Mouse (Mus musculus): ENCODE data around the gene Ndfip2. TPM values are rescaled to one million over a fixed set of nuclear protein-coding genes. Genes with fewer than 3 reads are reported as not detected.
A peak's percentile ranks its signal among the peaks of the same experiment; 100 is the strongest.

The Ndfip2 gene
- 56.7 and 67.3 TPM in 2 replicates for polyA plus RNA-seq (2014; fragmentation: Nextera tagmentation; extraction: Ambion mirVana)

GRCm38 (mm10) chr14:105258379-105259034 lies at the start of gene Ndfip2:
Gene Ndfip2 (plus strand): TSS chr14:105258573.
- Histone ChIP-seq H3K36me3 (ENCODE audit: control insufficient read depth, insufficient read depth, low read length) (no peaks in the 10 kb centered on the region), H3K9me3 (ENCODE audit: control insufficient read depth, low read length) (no peaks in the 10 kb centered on the region), H3K4me2 (replicated peaks; ENCODE audit: low read depth, low read length) (peak within 1 kb of the TSS; percentile 41), H3K9ac (ENCODE audit: low read depth, low read length) (peak within 1 kb of the TSS; percentile 85), H3K27ac (ENCODE audit: low read depth, low read length) (peak within 1 kb of the TSS; percentile 89), H3K4me3 (ENCODE audit: low read length) (peak within 1 kb of the TSS; percentile 57), H3K4me1 (ENCODE audit: control insufficient read depth, insufficient read depth, low read length) (0 out of 2 replicates have a peak, but pooled peaks cover 3% of the 10 kb centered on the region), H3K27me3 (ENCODE audit: control insufficient read depth, insufficient read depth, low read length) (no peaks in the 10 kb centered on the region)
- WGBS = under 1% methylated on average over 65 of the region's 70 CpGs
- ATAC-seq (ENCODE audit: low FRiP score, low TSS enrichment) = peak; percentile 97

DNA sequence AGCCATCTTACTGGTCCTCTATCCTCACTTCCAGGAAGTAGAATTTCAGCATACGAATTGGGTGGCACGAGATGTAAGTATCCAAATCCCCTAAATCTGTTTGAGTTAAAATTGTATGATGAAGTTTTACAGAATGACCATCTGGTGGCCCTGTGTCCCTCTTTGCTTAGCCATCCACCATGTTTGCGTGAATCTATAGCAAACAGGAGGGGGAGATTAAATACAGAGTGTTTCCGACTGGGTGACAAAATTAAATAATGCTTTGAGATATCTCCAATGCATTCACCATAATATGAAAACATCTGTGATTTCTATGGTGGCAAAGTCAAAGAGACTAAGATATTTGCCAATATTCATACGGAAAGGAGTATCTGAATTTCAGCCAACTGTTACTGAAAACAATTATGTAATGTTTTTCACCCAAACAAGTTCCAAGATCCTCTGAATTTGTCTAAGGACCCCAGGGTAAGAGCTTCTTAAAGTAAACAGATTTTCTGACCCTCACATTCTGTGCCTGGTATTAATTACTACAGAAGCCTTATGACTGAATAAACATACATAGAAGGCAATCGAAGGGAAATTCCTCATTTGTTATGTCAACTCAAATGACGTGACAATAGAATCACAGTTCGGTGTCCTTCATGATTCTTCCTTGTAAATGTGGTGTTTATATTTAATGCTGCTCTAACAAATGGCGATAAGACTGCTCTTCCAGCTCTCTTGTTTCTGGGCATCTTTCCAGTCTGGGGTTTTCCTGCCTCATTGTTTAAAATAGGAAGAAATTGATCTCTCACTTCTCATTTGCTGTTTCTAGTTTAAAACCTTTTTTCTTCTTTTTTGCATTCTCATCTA lies 38.6 kb upstream of the Ndfip2 start:
- H3K9me3 ChIP-seq (ENCODE audit: control insufficient read depth, low read length) = no peaks in the 10 kb centered on the region
- H3K27me3 ChIP-seq (ENCODE audit: control insufficient read depth, insufficient read depth, low read length) = no peaks in the 10 kb centered on the region
- H3K27ac ChIP-seq (ENCODE audit: low read depth, low read length) = no peak overlapping the region
- no peak overlapping the region for H3K4me3 ChIP-seq (ENCODE audit: low read length)
- no peak overlapping the region for H3K4me2 ChIP-seq (replicated peaks; ENCODE audit: low read depth, low read length)
- WGBS = 71% methylated on average over 9 of the region's 9 CpGs
- no peaks in the 10 kb centered on the region for H3K36me3 ChIP-seq (ENCODE audit: control insufficient read depth, insufficient read depth, low read length)
- no peak overlapping the region for H3K9ac ChIP-seq (ENCODE audit: low read depth, low read length)
- no peak for ATAC-seq (ENCODE audit: low FRiP score, low TSS enrichment)
- H3K4me1 ChIP-seq (ENCODE audit: control insufficient read depth, insufficient read depth, low read length) = 0 out of 2 replicates have a peak, but pooled peaks cover 4% of the 10 kb centered on the region

- H3K9me3 ChIP-seq (ENCODE audit: control insufficient read depth, low read length) = no peaks in the 10 kb centered on the region
- H3K9ac ChIP-seq (ENCODE audit: low read depth, low read length) = no peak overlapping the region
- ATAC-seq (ENCODE audit: low FRiP score, low TSS enrichment) = no peak
- no peaks in the 10 kb centered on the region for H3K27me3 ChIP-seq (ENCODE audit: control insufficient read depth, insufficient read depth, low read length)
- H3K27ac ChIP-seq (ENCODE audit: low read depth, low read length) = no peak overlapping the region
- no peak overlapping the region for H3K4me3 ChIP-seq (ENCODE audit: low read length)
- H3K4me2 ChIP-seq (replicated peaks; ENCODE audit: low read depth, low read length) = no peak overlapping the region
- 69% methylated on average over 4 of the region's 4 CpGs for WGBS
- H3K4me1 ChIP-seq (ENCODE audit: control insufficient read depth, insufficient read depth, low read length) = 0 out of 2 replicates have a peak, but pooled peaks cover 4% of the 10 kb centered on the region
- H3K36me3 ChIP-seq (ENCODE audit: control insufficient read depth, insufficient read depth, low read length) = no peaks in the 10 kb centered on the region
These were observed 36.1 kb upstream of the Ndfip2 start for GRCm38 (mm10) chr14:105222240-105222639.

GRCm38 (mm10) chr14:105225790-105226189 lies 32.6 kb upstream of the Ndfip2 start:
- H3K4me1 ChIP-seq (ENCODE audit: control insufficient read depth, insufficient read depth, low read length) = 0 out of 2 replicates have a peak, but pooled peaks cover under 1% of the 10 kb centered on the region
- no peak for ATAC-seq (ENCODE audit: low FRiP score, low TSS enrichment)
- H3K36me3 ChIP-seq (ENCODE audit: control insufficient read depth, insufficient read depth, low read length) = no peaks in the 10 kb centered on the region
- H3K27me3 ChIP-seq (ENCODE audit: control insufficient read depth, insufficient read depth, low read length) = no peaks in the 10 kb centered on the region
- H3K9ac ChIP-seq (ENCODE audit: low read depth, low read length) = no peak overlapping the region
- no peaks in the 10 kb centered on the region for H3K9me3 ChIP-seq (ENCODE audit: control insufficient read depth, low read length)
- no peak overlapping the region for H3K27ac ChIP-seq (ENCODE audit: low read depth, low read length)
- H3K4me3 ChIP-seq (ENCODE audit: low read length) = no peak overlapping the region
- 92% methylated on average over 4 of the region's 4 CpGs for WGBS
- no peak overlapping the region for H3K4me2 ChIP-seq (replicated peaks; ENCODE audit: low read depth, low read length)

DNA sequence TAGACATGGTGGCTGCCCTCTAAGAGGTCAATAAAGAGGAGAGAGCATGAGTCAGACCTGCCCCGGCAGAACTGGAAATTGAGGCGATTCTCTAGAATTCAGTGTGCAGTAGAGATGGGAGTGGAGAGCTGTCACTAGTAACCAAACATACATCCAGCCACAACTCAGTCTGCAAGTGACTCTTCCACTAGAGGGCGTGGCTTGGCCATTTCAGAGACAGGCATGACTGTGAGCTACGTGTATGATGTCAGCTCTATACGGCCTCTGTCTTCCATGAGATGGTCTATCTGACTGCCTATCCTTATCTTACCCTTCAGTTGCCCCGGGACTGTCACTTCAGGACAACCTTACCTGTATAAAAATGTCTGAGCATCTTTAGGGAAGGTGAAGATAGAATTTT lies 26.0 kb upstream of the Ndfip2 start:
- WGBS = 48% methylated on average over 6 of the region's 6 CpGs
- H3K4me3 ChIP-seq (ENCODE audit: low read length) = no peak overlapping the region
- no peak; the same call in 1 of the 2 replicates for ATAC-seq (ENCODE audit: low FRiP score, low TSS enrichment)
- H3K4me1 ChIP-seq (ENCODE audit: control insufficient read depth, insufficient read depth, low read length) = no peaks in the 10 kb centered on the region
- H3K9me3 ChIP-seq (ENCODE audit: control insufficient read depth, low read length) = no peaks in the 10 kb centered on the region
- no peaks in the 10 kb centered on the region for H3K27me3 ChIP-seq (ENCODE audit: control insufficient read depth, insufficient read depth, low read length)
- H3K4me2 ChIP-seq (replicated peaks; ENCODE audit: low read depth, low read length) = no peak overlapping the region
- no peaks in the 10 kb centered on the region for H3K36me3 ChIP-seq (ENCODE audit: control insufficient read depth, insufficient read depth, low read length)
- no peak overlapping the region for H3K9ac ChIP-seq (ENCODE audit: low read depth, low read length)
- H3K27ac ChIP-seq (ENCODE audit: low read depth, low read length) = no peak overlapping the region

DNA sequence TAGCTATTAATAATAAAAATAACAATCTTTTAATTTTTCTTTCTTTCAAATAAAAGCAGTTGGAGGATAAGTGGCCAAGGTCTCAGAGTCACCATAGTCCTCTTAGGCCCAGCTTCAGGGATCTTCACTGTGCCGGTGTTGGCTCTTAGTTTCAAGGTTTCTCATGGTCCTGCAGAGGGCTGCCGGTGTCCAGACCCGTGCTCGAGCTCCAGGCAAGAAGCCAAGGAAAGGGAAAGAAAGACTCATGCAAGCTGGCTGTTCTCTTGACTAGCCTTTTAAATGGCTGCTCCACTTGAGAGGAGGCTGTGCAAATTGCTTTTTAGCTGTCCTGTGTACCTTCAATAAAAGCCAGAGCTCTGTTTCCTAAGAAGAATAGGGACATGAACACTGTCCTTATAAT lies 21.8 kb upstream of the Ndfip2 start:
- H3K4me1 ChIP-seq (ENCODE audit: control insufficient read depth, insufficient read depth, low read length) = no peaks in the 10 kb centered on the region
- no peaks in the 10 kb centered on the region for H3K36me3 ChIP-seq (ENCODE audit: control insufficient read depth, insufficient read depth, low read length)
- H3K4me2 ChIP-seq (replicated peaks; ENCODE audit: low read depth, low read length) = no peak overlapping the region
- H3K27ac ChIP-seq (ENCODE audit: low read depth, low read length) = no peak overlapping the region
- no peak for ATAC-seq (ENCODE audit: low FRiP score, low TSS enrichment)
- H3K9me3 ChIP-seq (ENCODE audit: control insufficient read depth, low read length) = no peaks in the 10 kb centered on the region
- H3K27me3 ChIP-seq (ENCODE audit: control insufficient read depth, insufficient read depth, low read length) = no peaks in the 10 kb centered on the region
- 82% methylated on average over 4 of the region's 4 CpGs for WGBS
- no peak overlapping the region for H3K9ac ChIP-seq (ENCODE audit: low read depth, low read length)
- no peak overlapping the region for H3K4me3 ChIP-seq (ENCODE audit: low read length)

GRCm38 (mm10) chr14:105237736-105238135 lies 20.6 kb upstream of the Ndfip2 start:
- H3K4me1 ChIP-seq (ENCODE audit: control insufficient read depth, insufficient read depth, low read length) = no peaks in the 10 kb centered on the region
- H3K9ac ChIP-seq (ENCODE audit: low read depth, low read length) = no peak overlapping the region
- WGBS = 57% methylated on average over 9 of the region's 9 CpGs
- no peak overlapping the region for H3K27ac ChIP-seq (ENCODE audit: low read depth, low read length)
- H3K4me2 ChIP-seq (replicated peaks; ENCODE audit: low read depth, low read length) = no peak overlapping the region
- H3K9me3 ChIP-seq (ENCODE audit: control insufficient read depth, low read length) = no peaks in the 10 kb centered on the region
- H3K27me3 ChIP-seq (ENCODE audit: control insufficient read depth, insufficient read depth, low read length) = no peaks in the 10 kb centered on the region
- H3K36me3 ChIP-seq (ENCODE audit: control insufficient read depth, insufficient read depth, low read length) = no peaks in the 10 kb centered on the region
- ATAC-seq (ENCODE audit: low FRiP score, low TSS enrichment) = no peak
- H3K4me3 ChIP-seq (ENCODE audit: low read length) = no peak overlapping the region

GRCm38 (mm10) chr14:105238450-105239038 lies 19.8 kb upstream of the Ndfip2 start:
- Histone ChIP-seq H3K4me1 (ENCODE audit: control insufficient read depth, insufficient read depth, low read length) (no peaks in the 10 kb centered on the region), H3K4me2 (replicated peaks; ENCODE audit: low read depth, low read length) (no peak overlapping the region), H3K9me3 (ENCODE audit: control insufficient read depth, low read length) (no peaks in the 10 kb centered on the region), H3K4me3 (ENCODE audit: low read length) (no peak overlapping the region), H3K36me3 (ENCODE audit: control insufficient read depth, insufficient read depth, low read length) (no peaks in the 10 kb centered on the region), H3K27ac (ENCODE audit: low read depth, low read length) (no peak overlapping the region), H3K9ac (ENCODE audit: low read depth, low read length) (no peak overlapping the region), H3K27me3 (ENCODE audit: control insufficient read depth, insufficient read depth, low read length) (no peaks in the 10 kb centered on the region)
- no peak for ATAC-seq (ENCODE audit: low FRiP score, low TSS enrichment)
- WGBS = 43% methylated on average over 5 of the region's 5 CpGs

- H3K27ac ChIP-seq (ENCODE audit: low read depth, low read length) = no peak overlapping the region
- WGBS = 78% methylated on average over 10 of the region's 10 CpGs
- H3K9me3 ChIP-seq (ENCODE audit: control insufficient read depth, low read length) = no peaks in the 10 kb centered on the region
- no peak overlapping the region for H3K9ac ChIP-seq (ENCODE audit: low read depth, low read length)
- H3K36me3 ChIP-seq (ENCODE audit: control insufficient read depth, insufficient read depth, low read length) = no peaks in the 10 kb centered on the region
- no peak for ATAC-seq (ENCODE audit: low FRiP score, low TSS enrichment)
- no peak overlapping the region for H3K4me3 ChIP-seq (ENCODE audit: low read length)
- H3K27me3 ChIP-seq (ENCODE audit: control insufficient read depth, insufficient read depth, low read length) = no peaks in the 10 kb centered on the region
- no peaks in the 10 kb centered on the region for H3K4me1 ChIP-seq (ENCODE audit: control insufficient read depth, insufficient read depth, low read length)
- no peak overlapping the region for H3K4me2 ChIP-seq (replicated peaks; ENCODE audit: low read depth, low read length)
These were observed 18.3 kb upstream of the Ndfip2 start for GRCm38 (mm10) chr14:105240120-105240519.

All from kidney, embryonic 14.5 days (tissue).